Mouse (Mus musculus): ENCODE measurements at regions not wholly inside any gene's neighbourhood (a gene's known extent, or its start where the extent isn't known, plus 50 kb on each side); places are given as distances from the start of the nearest gene placed in this dataset.

GRCm38 (mm10) chr11:44127088-44127487 is 226.1 kb upstream of the Adra1b start:
- TF ChIP-seq CTCF (IDR thresholded peaks at IDR 0.05; ENCODE audit: control insufficient read depth, insufficient read depth, insufficient read length) (no peak), USF1 (IDR thresholded peaks at IDR 0.05; ENCODE audit: low read depth) (no peak)

All from C2C12 (cell line).